Mouse (Mus musculus) neural tube, embryonic 11.5 days (tissue): ENCODE measurements at regions not wholly inside any gene's neighbourhood (a gene's known extent, or its start where the extent isn't known, plus 50 kb on each side); places are given as distances from the start of the nearest gene placed in this dataset.
A peak's percentile ranks its signal among the peaks of the same experiment; 100 is the strongest.

ENCODE experiments used
- ATAC-seq: fragments of 200-750 bp; cut with Nextera tagmentation; 2 replicates; pipeline ENCODE4 v1.8.0; 2017; ENCODE audit warnings: moderate number of reproducible peaks, mild to moderate bottlenecking, moderate TSS enrichment, moderate library complexity; ENCODE audit not compliant: insufficient read depth, low FRiP score, low TSS enrichment
- DNase-seq: peaks from one replicate; pipeline ENCODE4 v3.0.0-alpha.2; 2015; ENCODE audit warnings: low spot score
- H3K27ac ChIP-seq: fragments of 300-500 bp; sonication (generic); 2 replicates; pipeline ENCODE4 v1.5.1; 2014; ENCODE audit warnings: low read depth, mild to moderate bottlenecking, low read length
- H3K27me3 ChIP-seq: fragments of 300-500 bp; sonication (generic); 2 replicates; pipeline ENCODE4 v1.6.1; 2014; ENCODE audit warnings: mild to moderate bottlenecking, low read length, mixed read lengths; ENCODE audit not compliant: control insufficient read depth, insufficient read depth
- H3K36me3 ChIP-seq: fragments of 300-500 bp; sonication (generic); 2 replicates; pipeline ENCODE4 v1.6.1; 2014; ENCODE audit warnings: mild to moderate bottlenecking, low read length, moderate library complexity, mixed read lengths; ENCODE audit not compliant: control insufficient read depth, insufficient read depth
- H3K4me1 ChIP-seq: fragments of 300-500 bp; sonication (generic); 2 replicates; pipeline ENCODE4 v1.6.1; 2014; ENCODE audit warnings: low read length, mixed read lengths; ENCODE audit not compliant: control insufficient read depth, insufficient read depth
- H3K4me2 ChIP-seq: fragments of 300-500 bp; sonication (generic); 2 replicates; pipeline ENCODE4 v1.6.1; 2014; ENCODE audit warnings: low read depth, mild to moderate bottlenecking, moderate library complexity
- H3K4me3 ChIP-seq: fragments of 300-500 bp; sonication (generic); 2 replicates; pipeline ENCODE4 v1.5.1; 2014; ENCODE audit warnings: low read depth, low read length
- H3K9ac ChIP-seq: fragments of 300-500 bp; sonication (generic); 2 replicates; pipeline ENCODE4 v1.6.1; 2014; ENCODE audit warnings: mild to moderate bottlenecking, low read length
- H3K9me3 ChIP-seq: fragments of 300-500 bp; sonication (generic); 2 replicates; pipeline ENCODE4 v1.6.1; 2016; ENCODE audit warnings: low read length; ENCODE audit not compliant: control insufficient read depth
- WGBS: fragments of 180-500 bp; shearing (Covaris S2); extraction: QIAGEN DNeasy Blood & Tissue Kit; methylation state at CpG from one replicate; pipeline ENCODE4 v1.1.7; 2014; 5-methylcytosine and 5-hydroxymethylcytosine counted together

DNA sequence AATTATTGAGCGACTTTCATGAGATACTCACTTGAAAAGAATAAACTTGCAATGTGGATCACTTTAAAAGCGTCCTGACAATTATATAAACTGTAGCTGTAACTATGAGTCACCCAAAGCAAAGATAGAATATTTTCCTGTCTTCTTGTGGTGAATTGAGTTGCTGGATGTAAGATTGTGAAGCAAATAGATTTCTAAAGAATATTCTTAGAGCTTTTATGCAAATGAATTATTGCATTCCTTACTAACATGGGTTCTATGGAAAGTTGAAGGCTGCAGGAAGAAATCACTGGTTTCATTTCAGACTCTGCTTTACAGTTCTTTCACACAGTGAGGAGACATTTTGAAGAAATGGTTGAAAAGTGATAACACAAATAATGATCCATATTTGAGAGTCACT is 656.8 kb downstream of the Htr1a start:
- WGBS, result 74% methylated on average over 2 of the region's 2 CpGs
- Histone ChIP-seq H3K4me3 (no peak overlapping the region), H3K9ac (no peak overlapping the region), H3K4me2 (no peak overlapping the region), H3K9me3 (no peaks in the 10 kb centered on the region), H3K27ac (no peak overlapping the region), H3K36me3 (no peaks in the 10 kb centered on the region), H3K27me3 (no peaks in the 10 kb centered on the region), H3K4me1 (no peaks in the 10 kb centered on the region)
- DNase-seq, result no peak
- ATAC-seq, result no peak

DNA sequence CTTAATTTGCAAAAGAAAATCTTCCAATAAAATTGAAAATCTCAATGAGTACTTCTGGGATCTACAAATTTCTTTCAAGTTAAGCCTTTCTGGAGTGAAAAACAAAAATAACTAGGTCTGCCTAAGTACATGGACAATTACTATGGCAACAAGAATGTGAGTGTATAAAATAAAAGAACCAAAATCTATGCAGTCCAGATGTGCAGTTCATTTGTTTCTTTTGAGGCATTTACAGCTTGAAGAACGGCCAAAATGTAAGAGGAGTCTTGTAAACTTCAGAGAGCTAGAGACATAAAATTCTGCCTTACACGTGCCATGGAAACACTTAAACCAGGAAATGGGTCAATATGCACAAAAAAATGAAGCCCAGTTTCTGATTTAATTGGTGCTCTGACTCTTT is 698.7 kb downstream of the Htr1a start:
- 89% methylated on average over 2 of the region's 2 CpGs for WGBS
- Histone ChIP-seq H3K9me3 (no peaks in the 10 kb centered on the region), H3K27ac (no peak overlapping the region), H3K4me2 (no peak overlapping the region), H3K27me3 (no peaks in the 10 kb centered on the region), H3K4me3 (no peak overlapping the region), H3K4me1 (no peaks in the 10 kb centered on the region), H3K9ac (no peak overlapping the region), H3K36me3 (no peaks in the 10 kb centered on the region)
- DNase-seq (no peak), ATAC-seq (no peak)

DNA sequence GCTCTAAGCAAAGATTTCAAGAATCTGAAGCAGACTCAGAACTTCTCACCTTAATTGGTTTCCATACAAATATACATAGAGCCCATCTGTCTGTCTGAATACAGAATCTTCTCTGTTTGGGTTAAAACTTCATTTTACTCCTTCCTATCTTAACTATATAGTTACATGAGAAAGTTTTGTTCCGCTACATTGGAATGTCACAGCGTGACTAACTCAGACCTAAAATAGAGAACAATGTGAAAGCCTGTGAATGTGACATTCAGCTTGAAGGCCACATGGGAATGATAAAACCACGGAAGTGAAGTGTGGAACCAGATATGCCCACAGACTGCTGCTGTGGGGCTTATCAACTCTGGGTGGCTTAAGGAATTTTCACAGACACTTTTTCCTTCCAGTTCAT is 722.9 kb downstream of the Htr1a start:
- Histone ChIP-seq H3K27me3 (no peaks in the 10 kb centered on the region), H3K9ac (no peak overlapping the region), H3K27ac (no peak overlapping the region), H3K36me3 (no peaks in the 10 kb centered on the region), H3K4me3 (no peak overlapping the region), H3K4me1 (no peaks in the 10 kb centered on the region), H3K4me2 (no peak overlapping the region), H3K9me3 (no peaks in the 10 kb centered on the region)
- WGBS, result 85% methylated on average over 3 of the region's 3 CpGs
- no peak for DNase-seq
- ATAC-seq, result no peak

DNA sequence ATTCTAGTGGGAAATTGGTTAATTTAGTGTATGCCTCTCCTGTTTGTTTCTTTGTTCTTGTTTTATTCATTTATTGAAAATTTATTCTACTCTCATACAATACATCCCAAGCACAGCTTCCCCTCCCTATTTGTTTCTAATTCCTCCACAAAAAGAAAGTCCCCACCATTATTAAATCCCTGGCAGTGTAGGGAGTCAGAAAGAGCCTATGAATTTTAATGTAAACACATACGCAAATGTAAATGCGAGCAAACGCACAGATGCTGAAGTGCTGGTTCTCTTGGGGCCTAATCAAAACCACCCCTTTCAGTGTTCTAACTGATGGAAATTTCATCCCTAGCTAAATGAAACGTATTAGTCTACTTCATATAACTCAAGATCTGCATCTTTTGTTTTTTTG is 729.9 kb downstream of the Htr1a start:
- no peak overlapping the region for H3K9ac ChIP-seq
- H3K27me3 ChIP-seq, result no peaks in the 10 kb centered on the region
- no peak overlapping the region for H3K27ac ChIP-seq
- no peak for ATAC-seq
- 73% methylated on average over 4 of the region's 4 CpGs for WGBS
- no peak overlapping the region for H3K4me3 ChIP-seq
- no peak for DNase-seq
- H3K4me1 ChIP-seq, result no peaks in the 10 kb centered on the region
- no peaks in the 10 kb centered on the region for H3K9me3 ChIP-seq
- no peak overlapping the region for H3K4me2 ChIP-seq
- H3K36me3 ChIP-seq, result no peaks in the 10 kb centered on the region

DNA sequence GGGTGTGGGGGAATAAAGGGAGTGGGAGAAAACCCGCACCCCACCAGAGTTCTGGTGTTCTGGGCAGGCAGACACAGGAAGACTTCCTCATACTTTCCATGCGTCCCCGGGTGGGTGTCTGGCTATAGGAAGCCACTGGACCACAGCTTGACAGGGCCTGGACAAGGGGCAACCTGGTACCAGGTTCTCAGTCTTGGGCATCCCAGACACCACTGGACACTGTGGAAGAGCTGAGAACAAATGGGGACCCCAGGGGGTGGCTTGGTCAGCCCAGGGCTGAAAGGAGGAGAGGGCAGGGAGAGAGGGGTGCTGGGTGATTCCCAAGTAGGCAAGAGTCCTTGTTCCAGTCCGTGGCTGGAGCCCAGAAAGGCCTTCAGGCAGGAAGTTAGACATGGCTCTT is 730.9 kb downstream of the Htr1a start:
- H3K27me3 ChIP-seq, result no peaks in the 10 kb centered on the region
- H3K36me3 ChIP-seq, result no peaks in the 10 kb centered on the region
- no peaks in the 10 kb centered on the region for H3K9me3 ChIP-seq
- DNase-seq (no peak), ATAC-seq (0 out of 2 replicates have a peak, but pooled peaks have one; percentile 20)
- H3K4me2 ChIP-seq, result no peak overlapping the region
- H3K4me1 ChIP-seq, result no peaks in the 10 kb centered on the region
- no peak overlapping the region for H3K4me3 ChIP-seq
- no peak overlapping the region for H3K27ac ChIP-seq
- WGBS, result 78% methylated on average over 4 of the region's 4 CpGs
- no peak overlapping the region for H3K9ac ChIP-seq

DNA sequence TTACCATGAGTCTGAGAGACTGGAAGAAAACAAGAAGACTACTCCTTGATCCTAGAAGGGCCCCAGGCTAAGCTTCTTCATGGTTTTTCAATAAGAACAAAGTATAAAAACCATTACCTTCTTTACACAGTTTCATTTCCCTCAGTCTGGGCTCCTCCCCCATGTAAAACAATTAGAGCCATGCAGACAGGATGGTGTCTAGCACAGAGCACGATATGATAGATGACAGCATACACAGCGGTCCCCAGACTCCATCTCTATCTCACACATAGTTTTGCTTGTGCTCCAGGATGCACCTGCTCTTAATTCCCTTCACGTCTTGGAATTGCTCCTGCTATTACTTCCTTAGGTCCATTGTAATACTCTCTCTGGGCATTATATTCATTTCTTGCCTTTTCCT is 737.3 kb downstream of the Htr1a start:
- H3K27me3 ChIP-seq, result no peaks in the 10 kb centered on the region
- no peak for ATAC-seq
- 77% methylated on average over 3 of the region's 3 CpGs for WGBS

More for the DNA sequence above, 737.3 kb downstream of the Htr1a start:
- Histone ChIP-seq H3K9me3 (no peaks in the 10 kb centered on the region), H3K36me3 (no peaks in the 10 kb centered on the region), H3K27ac (no peak overlapping the region), H3K4me1 (no peaks in the 10 kb centered on the region), H3K4me2 (no peak overlapping the region), H3K9ac (no peak overlapping the region), H3K4me3 (no peak overlapping the region)
- DNase-seq, result no peak
